Mouse (Mus musculus) lung, adult 10 weeks (tissue): ENCODE results near the gene Ddx31. TPM values are rescaled to one million over a fixed set of nuclear protein-coding genes. Genes with fewer than 3 reads are reported as not detected.

Source experiments
- polyA plus RNA-seq: library from polyadenylated mRNA; stranded (reverse); fragments of 350-450 nt; fragmentation: Illumina TruSeq; extraction: RNeasy Lipid Tissue Mini Kit (QIAGEN cat#74804); gene quantifications from one replicate; pipeline ENCODE4 v1.2.3, GENCODE M21; 2014; ENCODE audit warnings: low read depth, low replicate concordance; ENCODE audit not compliant: insufficient read depth

The Ddx31 gene
- polyA plus RNA-seq, result 4.0 TPM

DNA sequence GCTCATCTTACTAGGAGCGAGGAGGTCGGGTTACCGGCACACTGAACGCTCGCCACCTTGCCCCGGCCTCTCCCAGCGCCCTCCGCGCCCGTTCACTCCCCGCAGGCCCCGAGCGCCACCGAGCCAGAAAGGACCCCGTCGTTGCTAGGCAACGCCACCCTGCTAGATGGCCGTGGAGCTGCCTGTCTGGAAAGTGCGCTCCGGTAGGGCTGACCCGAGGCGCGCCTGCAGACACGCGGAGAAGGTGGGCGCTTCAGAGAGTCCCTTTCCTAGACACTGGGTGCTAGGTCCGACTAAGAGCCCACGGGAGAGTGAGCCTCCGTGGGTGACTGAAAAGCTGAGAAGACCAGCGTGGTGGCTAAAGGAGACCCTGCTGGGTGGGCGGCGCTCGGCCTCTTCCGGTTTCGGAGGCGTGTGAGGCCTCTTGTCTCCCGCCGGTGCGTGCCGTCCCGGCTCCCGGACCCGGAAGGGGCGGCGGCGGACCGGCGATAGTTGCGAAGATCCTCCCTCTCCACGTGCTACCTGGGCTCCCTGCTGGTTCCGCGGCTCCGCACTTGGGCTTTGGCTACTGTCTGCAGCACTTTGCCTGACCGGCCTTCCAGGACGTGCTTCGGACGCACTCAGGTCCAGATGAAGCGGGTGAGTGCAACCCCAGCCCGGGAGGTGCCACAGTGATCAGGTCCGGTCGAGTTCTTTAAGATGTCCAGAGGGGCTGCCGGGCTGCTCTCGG, at the start of gene Ddx31, which contains the start of gene Gtf3c4:
Gene Ddx31 (plus strand): TSS at position 185 of the 730 bp plus-strand sequence.
Gene Gtf3c4 (minus strand): TSS at position 139 of the 730 bp plus-strand sequence.

GRCm38 (mm10) chr2:28916513-28916865, 76.3 kb downstream of the Ddx31 start, which contains the start of gene Barhl1:
TSS of gene Barhl1 (minus strand) at chr2:28916668.

Other genes with a start within 250 kb of the Ddx31 start
- 0.18 TPM for gene Gfi1b, start 218.4 kb upstream of the Ddx31 start, polyA plus RNA-seq
- gene Tsc1, start 199.2 kb upstream of the Ddx31 start, polyA plus RNA-seq, result 4.4 TPM
- 21.6 TPM for gene Spaca9, start 140.7 kb upstream of the Ddx31 start, polyA plus RNA-seq
- 5.4 TPM for gene Ak8, start 140.2 kb upstream of the Ddx31 start, polyA plus RNA-seq
- 4.9 TPM for gene Gtf3c4, start within 50 bp of the Ddx31 start, polyA plus RNA-seq
- gene Barhl1, start 76.3 kb downstream of the Ddx31 start, polyA plus RNA-seq, result not detected
- gene Cfap77, start 214.7 kb downstream of the Ddx31 start, polyA plus RNA-seq, result 4.9 TPM
- 6.1 TPM for gene Ttf1, start 219.9 kb downstream of the Ddx31 start, polyA plus RNA-seq